Mouse (Mus musculus) CH12.LX (cell line): ENCODE measurements around the gene Ltbp2. TPM values are rescaled to one million over a fixed set of nuclear protein-coding genes. Genes with fewer than 3 reads are reported as not detected.

Source experiments
- DNase-seq: peaks from one replicate; pipeline ENCODE4 v3.0.0-alpha.2; 2013; ENCODE audit errors: extremely low read depth
- H3K27ac ChIP-seq: 2 replicates; pipeline ENCODE4 v1.5.1; 2012; ENCODE audit warnings: low read depth, mild to moderate bottlenecking, control low read depth, moderate library complexity; ENCODE audit not compliant: insufficient read depth
- H3K27me3 ChIP-seq: replicated peaks from 2 replicates; pipeline ENCODE3; 2012; ENCODE audit warnings: inconsistent platforms
- H3K36me3 ChIP-seq, 2 experiments: replicated peaks in 1 of 2; 2 replicates each; pipeline versions ENCODE3 to v1.6.1; 2012; ENCODE audit warnings: inconsistent platforms in 1 of 2, low read length in 1 of 2, mild to moderate bottlenecking in 1 of 2, mixed read lengths in 1 of 2, moderate library complexity in 1 of 2; ENCODE audit not compliant: control insufficient read depth in 1 of 2, insufficient read depth in 1 of 2
- H3K4me1 ChIP-seq, 2 experiments: 2 replicates each; pipeline ENCODE4 v1.6.1; 2012; ENCODE audit warnings: inconsistent platforms in 1 of 2, moderate library complexity in 1 of 2; ENCODE audit not compliant: insufficient read depth in 2 of 2, control insufficient read depth in 1 of 2
- H3K4me2 ChIP-seq: 2 replicates; pipeline ENCODE4 v1.6.1; 2012; ENCODE audit warnings: low read depth, mild to moderate bottlenecking, control low read depth; ENCODE audit not compliant: poor library complexity, insufficient read depth, severe bottlenecking
- H3K4me3 ChIP-seq, 3 experiments: fragments of 150-350 bp in 1 of 3; sonication (generic) in 1 of 3; replicated peaks in 1 of 3; 2 replicates each; pipeline versions ENCODE3 to v1.5.1; 2011 to 2012; ENCODE audit warnings: low read depth in 2 of 3, low read length in 2 of 3, mild to moderate bottlenecking in 2 of 3, moderate library complexity in 2 of 3, control low read depth in 1 of 3, improper control_type of control experiment in 1 of 3, inconsistent platforms in 1 of 3, mixed read lengths in 1 of 3; ENCODE audit not compliant: poor library complexity in 1 of 3
- H3K79me2 ChIP-seq: replicated peaks from 2 replicates; pipeline ENCODE4 v1.6.1; 2012; ENCODE audit warnings: mild to moderate bottlenecking, moderate library complexity; ENCODE audit not compliant: control insufficient read depth, poor library complexity, insufficient read depth, severe bottlenecking; ENCODE audit errors: extremely low read depth
- H3K9ac ChIP-seq: 2 replicates; pipeline ENCODE4 v1.6.1; 2012; ENCODE audit warnings: low read depth, mild to moderate bottlenecking, control low read depth, moderate library complexity; ENCODE audit not compliant: insufficient read depth
- H3K9me3 ChIP-seq: replicated peaks from 2 replicates; pipeline ENCODE3; 2012; ENCODE audit warnings: low read length, inconsistent platforms, mixed read lengths
- BHLHE40 ChIP-seq: IDR thresholded peaks from 2 replicates; pipeline ENCODE4 v1.6.1; 2011; ENCODE audit warnings: mild to moderate bottlenecking, low read depth, low read length, improper control_type of control experiment
- CHD2 ChIP-seq: IDR thresholded peaks from 2 replicates; pipeline ENCODE4 v1.6.1; 2011; ENCODE audit warnings: low read length, improper control_type of control experiment
- CTCF ChIP-seq, 2 experiments: IDR thresholded peaks in 1 of 2; conservative IDR thresholded peaks in 1 of 2; 2 replicates each; pipeline ENCODE4 v1.5.1; 2011 to 2012; ENCODE audit warnings: low read depth in 2 of 2, low read length in 2 of 2, improper control_type of control experiment in 1 of 2, inconsistent platforms in 1 of 2, mild to moderate bottlenecking in 1 of 2, moderate library complexity in 1 of 2
- ETS1 ChIP-seq: conservative IDR thresholded peaks from 2 replicates; pipeline ENCODE4 v1.6.1; 2012; ENCODE audit warnings: low read depth, mild to moderate bottlenecking, inconsistent platforms, low read length, improper control_type of control experiment, moderate library complexity
- GABPA ChIP-seq: IDR thresholded peaks from 2 replicates; pipeline ENCODE4 v1.6.1; 2012; ENCODE audit warnings: low read depth, low read length, improper control_type of control experiment, inconsistent platforms; ENCODE audit not compliant: insufficient replicate concordance
- JUND ChIP-seq: conservative IDR thresholded peaks from 2 replicates; pipeline ENCODE4 v1.6.1; 2011; ENCODE audit warnings: low read depth, low read length, improper control_type of control experiment
- KAT2A ChIP-seq: IDR thresholded peaks from 2 replicates; pipeline ENCODE4 v1.6.1; 2012; ENCODE audit warnings: low read length, improper control_type of control experiment, inconsistent platforms; ENCODE audit not compliant: insufficient replicate concordance
- MAFK ChIP-seq: IDR thresholded peaks from 2 replicates; pipeline ENCODE4 v1.6.1; 2011; ENCODE audit warnings: low read length, improper control_type of control experiment; ENCODE audit not compliant: insufficient replicate concordance
- MXI1 ChIP-seq: IDR thresholded peaks from 2 replicates; pipeline ENCODE4 v1.6.1; 2011; ENCODE audit warnings: mild to moderate bottlenecking, low read depth, low read length, improper control_type of control experiment
- MYC ChIP-seq: IDR thresholded peaks from 2 replicates; pipeline ENCODE4 v1.6.1; 2011; ENCODE audit warnings: low read depth, mild to moderate bottlenecking, improper control_type of control experiment, low read length
- NELFE ChIP-seq: IDR thresholded peaks from 2 replicates; pipeline ENCODE4 v1.6.1; 2011; ENCODE audit warnings: low read depth, low read length, improper control_type of control experiment
- PAX5 ChIP-seq: IDR thresholded peaks from 2 replicates; pipeline ENCODE4 v1.6.1; 2012; ENCODE audit warnings: low read length, inconsistent platforms, mixed read lengths
- POLR2AphosphoS2 ChIP-seq: IDR thresholded peaks from 2 replicates; pipeline ENCODE4 v1.6.1; 2011; ENCODE audit warnings: low read depth, low read length, improper control_type of control experiment
- SMC3 ChIP-seq: IDR thresholded peaks from 2 replicates; pipeline ENCODE4 v1.6.1; 2011; ENCODE audit warnings: low read depth, low read length, improper control_type of control experiment
- TBP ChIP-seq: conservative IDR thresholded peaks from 2 replicates; pipeline ENCODE4 v1.6.1; 2011; ENCODE audit warnings: low read depth, low read length, improper control_type of control experiment
- UBTF ChIP-seq: IDR thresholded peaks from 2 replicates; pipeline ENCODE4 v1.6.1; 2012; ENCODE audit warnings: low read depth, mild to moderate bottlenecking, inconsistent platforms, low read length, improper control_type of control experiment, moderate library complexity
- USF1 ChIP-seq: IDR thresholded peaks from 2 replicates; pipeline ENCODE4 v1.6.1; 2014; ENCODE audit warnings: low read depth, mild to moderate bottlenecking, inconsistent platforms, low read length, improper control_type of control experiment
- ZKSCAN1 ChIP-seq: IDR thresholded peaks from 2 replicates; pipeline ENCODE4 v1.6.1; 2012; ENCODE audit warnings: low read depth, inconsistent platforms, low read length, improper control_type of control experiment, borderline replicate concordance
- ZMIZ1 ChIP-seq: IDR thresholded peaks from 2 replicates; pipeline ENCODE4 v1.6.1; 2012; ENCODE audit warnings: low read depth, mild to moderate bottlenecking, inconsistent platforms, low read length, improper control_type of control experiment
- dilution Hi-C: fragments of 300-500 bp; cut with MboI; formaldehyde crosslinking; loops from 2 replicates; pipeline ENCODE4 v1.14.3; 2020; ENCODE audit warnings: low sequenced_read_pairs; ENCODE audit not compliant: extremely low pct_unique_long_range_greater_than_20kb, extremely low pct_ligation_motif_present
- in situ Hi-C: fragments of 300-500 bp; cut with MboI; formaldehyde crosslinking; loops from 3 replicates; pipeline ENCODE4 v1.14.3; 2019; ENCODE audit warnings: low sequenced_read_pairs, low pct_ligation_motif_present, low pct_unique_long_range_greater_than_20kb, mixed read lengths
- polyA plus RNA-seq: library from polyadenylated mRNA; unstranded; fragments of >175 nt; gene quantifications from 2 replicates; pipeline ENCODE4 v1.2.1, GENCODE M21; 2012; ENCODE audit warnings: low read depth; ENCODE audit not compliant: insufficient read length
- total RNA-seq, 2 experiments: library from RNA; depleted of rRNA; stranded (reverse); fragments of 300-350 nt in 1 of 2; fragments of >200 nt in 1 of 2; gene quantifications; 2 replicates each; pipeline ENCODE4 v1.2.3; 2012 to 2014

Ltbp2 gene
- total and polyA plus RNA-seq, 3 experiments, result 0.25 to 0.97 TPM; not detected in 1

DNA sequence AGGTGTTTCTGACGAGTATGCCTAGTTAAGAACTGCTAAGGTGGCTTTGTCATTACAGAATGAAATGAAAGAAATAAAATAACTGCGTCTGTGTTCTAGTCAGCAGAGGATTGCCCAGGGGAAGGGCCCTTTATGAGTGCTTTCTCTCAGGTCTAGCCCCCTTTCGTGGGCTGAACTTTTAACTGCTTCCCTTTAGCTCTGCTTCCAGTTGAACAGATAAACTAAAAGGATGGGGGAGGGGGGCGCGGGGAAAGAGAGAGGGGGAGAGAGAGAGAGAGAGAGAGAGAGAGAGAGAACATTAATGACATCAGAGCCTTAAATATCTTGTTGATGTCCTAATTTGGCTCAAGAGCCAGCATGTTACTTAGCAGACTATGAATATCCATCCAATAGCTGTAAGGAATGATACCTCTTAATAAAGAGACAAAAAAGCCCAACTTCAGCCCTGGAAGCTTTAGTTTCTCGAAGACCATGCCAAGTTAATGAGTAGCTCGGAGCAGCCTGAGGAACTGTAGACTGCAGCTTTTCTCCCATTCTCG is 45.6 kb upstream of the Ltbp2 start:
- no peaks in the 10 kb centered on the region for H3K9me3 ChIP-seq
- DNase-seq, result no peak
- dilution Hi-C loops (no loop called here), in situ Hi-C loops (no loop called here)
- no peaks in the 10 kb centered on the region for H3K79me2 ChIP-seq
- H3K9ac ChIP-seq, result no peak overlapping the region
- TF ChIP-seq POLR2AphosphoS2 (no peak), GABPA (no peak)
- no peak overlapping the region for H3K4me2 ChIP-seq
- H3K27me3 ChIP-seq, result no peaks in the 10 kb centered on the region
- no peak overlapping the region for H3K4me3 ChIP-seq
- peaks cover 3 to 34% of the 10 kb centered on the region in 2 experiments; a peak in 2 of 4 replicates for H3K4me1 ChIP-seq
- no peak overlapping the region for H3K27ac ChIP-seq
- peaks cover 67 to 83% of the 10 kb centered on the region in 2 experiments for H3K36me3 ChIP-seq

DNA sequence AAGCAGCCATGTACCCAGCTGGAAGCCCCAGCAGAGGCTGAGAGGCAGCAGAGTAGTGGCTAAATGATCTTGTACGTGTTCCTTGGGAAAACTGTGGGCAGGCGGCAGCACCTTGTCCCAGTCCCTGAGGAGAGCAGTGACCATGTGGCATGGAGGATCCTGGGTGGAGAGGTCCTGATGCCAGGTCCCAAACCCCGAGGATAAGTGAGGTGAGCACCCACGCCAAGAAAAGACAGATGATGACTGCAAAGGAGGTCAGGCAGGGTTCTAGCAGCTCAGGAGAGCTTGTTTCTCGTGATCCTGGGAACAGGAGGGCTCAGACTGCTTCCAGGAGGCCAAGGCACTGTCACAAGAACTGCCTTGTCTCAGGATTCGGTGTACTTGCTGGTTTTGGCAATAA is 42.5 kb upstream of the Ltbp2 start:
- TF ChIP-seq SMC3 (no peak), KAT2A (no peak), CTCF (conservative IDR thresholded peaks at IDR 0.05 in 1 of 2, IDR thresholded peaks at IDR 0.05 in 1 of 2; ENCODE audit: low read depth in 2 of 2, low read length in 2 of 2) (no peak), NELFE (no peak), TBP (no peak), MYC (no peak), MXI1 (no peak), USF1 (no peak), ETS1 (no peak), ZKSCAN1 (no peak), JUND (no peak), ZMIZ1 (no peak), POLR2AphosphoS2 (no peak), BHLHE40 (no peak), GABPA (no peak), CHD2 (no peak), PAX5 (no peak), MAFK (no peak), UBTF (no peak)
- TF ChIP-seq, all 38 proteins: peak for 0

More for the DNA sequence above, 42.5 kb upstream of the Ltbp2 start:
- H3K79me2 ChIP-seq, result no peaks in the 10 kb centered on the region
- H3K36me3 ChIP-seq, result peaks cover 55 to 74% of the 10 kb centered on the region in 2 experiments
- H3K4me1 ChIP-seq, result peaks cover 3 to 36% of the 10 kb centered on the region in 2 experiments; a peak in 2 of 4 replicates
- no peak overlapping the region for H3K4me2 ChIP-seq
- no peak overlapping the region for H3K27ac ChIP-seq
- no peak for DNase-seq
- no peaks in the 10 kb centered on the region for H3K27me3 ChIP-seq
- H3K9me3 ChIP-seq, result no peaks in the 10 kb centered on the region
- dilution Hi-C loops (no loop called here), in situ Hi-C loops (no loop called here)
- H3K4me3 ChIP-seq, result no peak overlapping the region
- no peak overlapping the region for H3K9ac ChIP-seq
